Mouse (Mus musculus) monocyte, adult 5-6 weeks (primary cell): ENCODE data around the gene Gca. TPM values are rescaled to one million over a fixed set of nuclear protein-coding genes. Genes with fewer than 3 reads are reported as not detected.
A peak's percentile ranks its signal among the peaks of the same experiment; 100 is the strongest.
"Not testable (repeated sequence)": the region's sequence is repeated elsewhere in the genome, so short reads cannot be mapped to it uniquely, and the experiment has no call there.

Experiments
- ATAC-seq: fragments of 153-309, 156-312 bp; replicated peaks from 2 replicates; pipeline ENCODE4 v1.8.0; 2017; ENCODE audit warnings: mild to moderate bottlenecking; ENCODE audit not compliant: low TSS enrichment, insufficient number of reproducible peaks, severe bottlenecking, poor library complexity, low FRiP score
- total RNA-seq: library from RNA; stranded (forward); fragments of 200-1000, 200-491, 200-594 nt; gene quantifications from 3 replicates; pipeline ENCODE4 v1.2.3, GENCODE M21; 2017

The Gca gene
- total RNA-seq, 1 experiment from 2014 or later, result 1.3 TPM

DNA sequence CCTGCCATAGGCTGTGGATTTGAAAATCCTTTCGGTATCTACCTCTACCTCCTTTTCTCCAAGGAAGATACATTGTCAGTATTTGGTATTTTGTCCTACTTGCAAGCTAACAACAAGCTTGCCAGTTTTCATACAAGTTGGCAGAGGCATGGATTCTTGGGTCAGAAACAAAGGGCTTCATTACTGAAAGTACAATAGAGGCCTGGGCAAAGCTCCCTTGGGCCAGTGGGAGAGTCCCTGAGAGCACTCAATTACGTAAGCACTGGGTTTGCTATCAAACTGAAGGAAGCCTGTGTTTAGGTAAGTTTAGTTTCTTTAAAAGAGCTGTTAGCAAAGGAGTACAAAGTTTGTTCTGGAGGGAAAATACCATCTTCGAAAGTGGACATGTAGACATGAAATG, 1.5 kb upstream of the Gca start:
- no peak for ATAC-seq

GRCm38 (mm10) chr2:62664839-62665238, 754 bp downstream of the Gca start:
- no peak for ATAC-seq

GRCm38 (mm10) chr2:62665536-62665935, 1.5 kb downstream of the Gca start:
- no peak for ATAC-seq

DNA sequence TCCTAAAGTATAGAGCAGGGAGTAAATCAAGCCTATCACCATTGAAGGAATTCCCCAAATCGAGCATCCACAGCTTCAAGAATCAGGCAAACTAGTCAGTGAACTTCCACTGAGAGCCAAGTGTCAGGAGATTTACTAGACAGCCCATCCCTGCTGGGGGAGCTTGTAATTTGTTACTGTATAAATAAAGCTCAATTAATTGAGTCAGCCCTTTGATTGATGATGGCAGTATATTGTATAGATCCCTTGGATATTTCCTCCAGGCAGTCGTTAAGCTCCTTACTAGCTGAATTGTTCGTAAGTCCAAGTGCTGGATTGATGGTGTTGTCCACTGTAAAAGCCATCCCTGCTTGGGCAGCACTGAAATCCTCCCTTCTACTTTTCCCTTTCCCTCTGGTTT, 5.8 kb downstream of the Gca start:
- ATAC-seq, result no peak

GRCm38 (mm10) chr2:62670301-62670700, 6.2 kb downstream of the Gca start:
- ATAC-seq, result no peak

DNA sequence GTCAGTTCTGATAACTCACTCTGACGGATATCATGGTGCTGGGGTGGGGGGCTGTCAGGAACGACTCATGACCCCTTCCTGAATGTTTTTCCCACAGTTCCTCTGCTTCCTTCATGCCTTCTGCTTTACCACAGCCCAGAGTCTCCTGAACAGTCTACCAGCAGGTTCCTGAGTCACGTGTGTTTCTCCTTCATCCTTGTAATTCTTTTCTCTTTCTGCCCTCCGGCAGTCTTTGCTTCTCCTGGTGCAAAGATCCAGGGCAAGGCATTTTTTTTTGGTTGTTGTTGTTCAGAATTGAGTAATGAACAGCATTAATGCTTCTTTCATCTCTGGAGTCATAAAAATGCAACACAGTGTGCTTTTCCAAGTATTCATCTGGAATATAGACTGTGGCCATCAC, 6.7 kb downstream of the Gca start:
- ATAC-seq, result no peak

DNA sequence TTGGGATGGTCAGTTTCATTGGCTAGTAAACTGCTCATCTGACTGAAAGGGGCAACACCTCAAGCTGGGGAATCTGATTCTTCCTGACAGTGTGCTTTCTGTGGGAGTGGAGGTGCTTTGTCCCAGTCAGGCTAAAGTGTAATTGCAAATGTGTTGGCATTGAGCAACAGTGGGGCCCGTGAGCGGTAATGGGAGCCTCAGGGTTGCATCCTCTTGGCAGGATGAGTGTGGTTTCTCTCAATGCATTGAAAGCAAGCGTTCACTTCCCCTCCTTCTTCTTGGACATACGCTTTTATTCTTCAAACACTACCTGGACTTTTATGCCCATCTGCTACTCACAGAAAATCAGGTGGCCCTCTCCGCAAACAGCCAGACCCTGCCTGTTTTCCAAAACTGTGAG, 8.7 kb downstream of the Gca start:
- ATAC-seq, result no peak

GRCm38 (mm10) chr2:62681667-62682066, 17.6 kb downstream of the Gca start:
- ATAC-seq, result no peak

- ATAC-seq, result peak; percentile 47; the same call in 1 of the 2 replicates
Observed at GRCm38 (mm10) chr2:62684989-62685595, 21.0 kb downstream of the Gca start.

- no peak for ATAC-seq
Observed at GRCm38 (mm10) chr2:62685934-62686333, 21.8 kb downstream of the Gca start.

- ATAC-seq, result no peak
Observed at GRCm38 (mm10) chr2:62706313-62706712, 42.2 kb downstream of the Gca start.

- no peak for ATAC-seq
Observed at GRCm38 (mm10) chr2:62709633-62710032, 45.5 kb downstream of the Gca start.

GRCm38 (mm10) chr2:62714362-62714761, 50.3 kb downstream of the Gca start:
- not testable (repeated sequence) for ATAC-seq

DNA sequence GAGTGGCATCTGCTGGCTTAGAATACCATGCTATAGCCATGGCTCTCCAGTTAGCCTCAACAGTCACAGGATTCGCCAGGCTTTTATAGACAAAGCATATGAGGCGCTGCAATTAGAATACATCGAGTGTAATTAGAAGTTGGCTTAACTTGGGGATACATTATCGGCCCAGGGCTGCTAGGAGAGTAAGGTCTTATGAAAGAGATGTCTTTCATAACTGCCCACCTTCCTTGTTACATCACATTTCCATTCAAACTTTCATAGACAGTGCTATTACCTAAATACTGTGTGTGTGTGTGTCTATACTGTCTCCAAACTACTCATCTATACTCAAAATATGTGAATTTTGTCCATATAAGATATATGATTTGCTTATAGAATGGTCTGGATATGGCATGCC, 51.2 kb downstream of the Gca start:
- no peak for ATAC-seq

GRCm38 (mm10) chr2:62717270-62717669, 53.2 kb downstream of the Gca start:
- ATAC-seq, result no peak

DNA sequence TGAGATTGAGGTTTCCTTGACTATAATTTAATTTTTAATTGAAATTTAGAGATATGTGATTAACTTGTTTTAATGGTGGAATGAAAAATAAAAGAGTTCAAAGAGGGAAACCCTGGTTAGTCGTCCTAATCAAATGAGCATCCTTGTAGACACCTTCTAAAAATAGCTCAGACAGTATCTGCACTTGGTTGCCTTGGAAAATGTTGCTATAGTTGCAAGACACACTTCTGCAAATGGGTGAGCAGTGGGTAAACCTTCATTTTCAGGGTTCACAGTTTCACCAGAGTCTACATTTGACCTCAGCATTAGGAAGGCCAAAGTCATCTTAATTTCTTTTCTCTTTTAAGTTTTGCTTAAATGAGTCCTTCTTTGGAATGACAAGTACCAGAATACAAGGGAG, 54.3 kb downstream of the Gca start:
- no peak for ATAC-seq

- no peak for ATAC-seq
Observed at GRCm38 (mm10) chr2:62725946-62726345, 61.9 kb downstream of the Gca start.

DNA sequence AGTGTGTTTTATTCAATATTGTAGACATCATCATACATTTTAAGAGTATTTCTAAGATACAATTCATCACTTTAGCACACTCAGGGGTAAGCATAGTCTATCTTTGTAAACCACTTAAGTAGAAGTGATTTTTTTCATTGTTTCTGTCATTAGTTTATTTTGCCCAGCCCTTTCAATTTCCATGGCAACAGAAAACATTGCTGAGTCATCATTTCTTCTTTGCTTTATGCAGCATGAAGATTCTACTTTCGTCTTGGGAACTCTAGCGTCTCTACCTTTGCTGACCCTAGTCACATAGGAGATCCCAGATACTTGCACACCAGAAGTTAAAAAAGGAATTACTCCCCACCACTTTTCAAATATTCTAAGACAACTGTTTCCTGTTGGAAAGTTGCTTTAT, 63.6 kb downstream of the Gca start:
- no peak for ATAC-seq

GRCm38 (mm10) chr2:62730671-62731070, 66.6 kb downstream of the Gca start:
- no peak for ATAC-seq

- ATAC-seq, result no peak
Observed at GRCm38 (mm10) chr2:62743098-62743497, 79.0 kb downstream of the Gca start.
